8 mouse cellular contexts compared by ENCODE assay signal in genomic region chr13:58274259-58274991, GRCm38 (mm10). TPM values are rescaled to one million over a fixed set of nuclear protein-coding genes. Genes with fewer than 3 reads are reported as not detected.
DNase-seq lines count a peak whose midpoint lies in the region; ATAC-seq and TF ChIP-seq lines count a peak whose summit lies in the region.

No protein-coding gene starts in this region.

- 0 out of 2 replicates have a peak, but pooled peaks have one; percentile 45 for TF ChIP-seq POLR2A in limb, embryonic 14.5 days (IDR thresholded peaks at IDR 0.05; ENCODE audit: borderline replicate concordance, extremely low read depth, insufficient read depth, insufficient read length)

- peak overlapping the region; percentile 87 for H3K27ac ChIP-seq in limb, embryonic 14.5 days (replicated peaks; ENCODE audit: low read depth, low read length)
- H3K27ac ChIP-seq in midbrain, embryonic 16.5 days (ENCODE audit: low read length) = peak overlapping the region; percentile 77

- DNase-seq in layer of hippocampus, adult 11-12 months (ENCODE audit: low spot score) = peak; percentile 53
- DNase-seq in layer of hippocampus, adult 9-10 months (ENCODE audit: low spot score) = no peak
- peak; percentile 65 for DNase-seq in embryo, embryonic 11.5 days (ENCODE audit: low read depth, low spot score)
- DNase-seq in kidney, adult 18-20 months = peak; percentile 77
- DNase-seq in limb, embryonic 14.5 days (ENCODE audit: low spot score) = peak; percentile 70
- DNase-seq in splenic B cell, adult 2 months (ENCODE audit: low read depth, low spot score) = peak; percentile 64

- under 1% methylated on average over 66 of the region's 84 CpGs for WGBS in limb, embryonic 14.5 days
- WGBS in midbrain, embryonic 16.5 days = under 1% methylated on average over 82 of the region's 84 CpGs

- H3K4me3 ChIP-seq in limb, embryonic 14.5 days (replicated peaks; ENCODE audit: low read length) = peak overlapping the region; percentile 80
- peak overlapping the region; percentile 90 for H3K4me3 ChIP-seq in midbrain, embryonic 16.5 days (ENCODE audit: low read depth, low read length)

- no peaks in the 10 kb centered on the region for H3K36me3 ChIP-seq in limb, embryonic 14.5 days (ENCODE audit: control insufficient read depth, insufficient read depth, low read length)
- no peaks in the 10 kb centered on the region for H3K36me3 ChIP-seq in midbrain, embryonic 16.5 days (ENCODE audit: control insufficient read depth, insufficient read depth, low read length)
- H3K36me3 ChIP-seq in splenic B cell, adult 2 months (ENCODE audit: control insufficient read depth, insufficient read depth, low read length, poor library complexity, severe bottlenecking) = no peaks in the 10 kb centered on the region

- H3K9ac ChIP-seq in limb, embryonic 14.5 days (ENCODE audit: low read depth, low read length, severe bottlenecking) = peak overlapping the region; percentile 85
- H3K9ac ChIP-seq in midbrain, embryonic 16.5 days (ENCODE audit: low read depth, low read length) = peak overlapping the region; percentile 84

- no peaks in the 10 kb centered on the region for H3K27me3 ChIP-seq in limb, embryonic 14.5 days (ENCODE audit: control insufficient read depth, insufficient read depth, low read length)
- H3K27me3 ChIP-seq in midbrain, embryonic 16.5 days (ENCODE audit: control insufficient read depth, insufficient read depth, low read depth, low read length) = no peaks in the 10 kb centered on the region
- H3K27me3 ChIP-seq in splenic B cell, adult 2 months (ENCODE audit: control insufficient read depth, insufficient read depth, low read length, poor library complexity, severe bottlenecking) = peaks cover 6% of the 10 kb centered on the region

- no peaks in the 10 kb centered on the region for H3K9me3 ChIP-seq in limb, embryonic 14.5 days (ENCODE audit: control insufficient read depth, low read length)
- no peaks in the 10 kb centered on the region for H3K9me3 ChIP-seq in midbrain, embryonic 16.5 days (replicated peaks; ENCODE audit: control insufficient read depth, low read length, poor library complexity, severe bottlenecking)

- ATAC-seq in granulocyte monocyte progenitor cell, adult 5-6 weeks (replicated peaks; ENCODE audit: poor library complexity, severe bottlenecking) = peak; percentile 76
- peak; percentile 81 for ATAC-seq in limb, embryonic 14.5 days (ENCODE audit: low FRiP score, low read depth)
- ATAC-seq in midbrain, embryonic 16.5 days = peak; percentile 88

- peak overlapping the region; percentile 77 for H3K4me2 ChIP-seq in limb, embryonic 14.5 days (replicated peaks; ENCODE audit: low read depth, low read length, severe bottlenecking)
- H3K4me2 ChIP-seq in midbrain, embryonic 16.5 days (ENCODE audit: low read length) = peak overlapping the region; percentile 87

- 0 out of 2 replicates have a peak, but pooled peaks cover 3% of the 10 kb centered on the region for H3K4me1 ChIP-seq in limb, embryonic 14.5 days (ENCODE audit: control insufficient read depth, insufficient read depth, low read length)
- peaks cover 19% of the 10 kb centered on the region for H3K4me1 ChIP-seq in midbrain, embryonic 16.5 days (ENCODE audit: control insufficient read depth, insufficient read depth, low read length)

RNA-seq across cellular contexts. Expression of gene Gkap1, which starts 1.1 kb away (rescaled TPM):
- 7.6 and 10.8 TPM in 2 replicates for total RNA-seq in granulocyte monocyte progenitor cell, adult 5-6 weeks (2014; fragmentation: Nextera tagmentation)
- 16.4 and 17.8 TPM in 2 replicates for total RNA-seq in granulocyte monocyte progenitor cell, adult 5-6 weeks (2017)
- 18.8 and 27.3 TPM in 2 replicates for polyA plus RNA-seq in limb, embryonic 14.5 days (2012; rRNA removed)
- polyA plus RNA-seq in limb, embryonic 14.5 days (2014; fragmentation: Nextera tagmentation; extraction: Ambion mirVana) = 30.9 and 33.5 TPM in 2 replicates
- polyA plus RNA-seq in midbrain, embryonic 16.5 days (2015; fragmentation: Nextera tagmentation; extraction: Ambion mirVana) = 20.4 and 22.7 TPM in 2 replicates

RNA-seq across cellular contexts. Expression of gene Ubqln1, which starts 59.0 kb away (rescaled TPM):
- 49.9 and 50.9 TPM in 2 replicates for total RNA-seq in granulocyte monocyte progenitor cell, adult 5-6 weeks (2014; fragmentation: Nextera tagmentation)
- total RNA-seq in granulocyte monocyte progenitor cell, adult 5-6 weeks (2017) = 55.5 and 61.7 TPM in 2 replicates
- 78.5 and 92.2 TPM in 2 replicates for polyA plus RNA-seq in limb, embryonic 14.5 days (2012; rRNA removed)
- 86.5 and 92.3 TPM in 2 replicates for polyA plus RNA-seq in limb, embryonic 14.5 days (2014; fragmentation: Nextera tagmentation; extraction: Ambion mirVana)
- 132 and 133 TPM in 2 replicates for polyA plus RNA-seq in midbrain, embryonic 16.5 days (2015; fragmentation: Nextera tagmentation; extraction: Ambion mirVana)
